Mouse (Mus musculus): ENCODE data around the gene Mpdz.

Mpdz gene

GRCm38 (mm10) chr4:81442078-81442981, at the start of gene Mpdz:
Gene Mpdz (minus strand): TSS chr4:81442815.
- peak; percentile 54 for DNase-seq

- DNase-seq: peak; percentile 64
Measured at GRCm38 (mm10) chr4:81490556-81490955, 47.9 kb upstream of the Mpdz start.

- DNase-seq: no peak
Measured at GRCm38 (mm10) chr4:81484603-81485002, 42.0 kb upstream of the Mpdz start.

GRCm38 (mm10) chr4:81483887-81484602, 41.4 kb upstream of the Mpdz start:
- DNase-seq: no peak

GRCm38 (mm10) chr4:81483159-81483558, 40.5 kb upstream of the Mpdz start:
- no peak for DNase-seq

- no peak for DNase-seq
Measured at GRCm38 (mm10) chr4:81466821-81467220, 24.2 kb upstream of the Mpdz start.

GRCm38 (mm10) chr4:81465172-81465571, 22.6 kb upstream of the Mpdz start:
- DNase-seq: no peak

GRCm38 (mm10) chr4:81462253-81462652, 19.6 kb upstream of the Mpdz start:
- peak; percentile 8 for DNase-seq

GRCm38 (mm10) chr4:81458921-81459320, 16.3 kb upstream of the Mpdz start:
- DNase-seq: no peak

GRCm38 (mm10) chr4:81453806-81454205, 11.2 kb upstream of the Mpdz start:
- no peak for DNase-seq

GRCm38 (mm10) chr4:81452183-81452582, 9.6 kb upstream of the Mpdz start:
- DNase-seq: no peak

GRCm38 (mm10) chr4:81449413-81449812, 6.8 kb upstream of the Mpdz start:
- no peak for DNase-seq

GRCm38 (mm10) chr4:81443566-81443965, 951 bp upstream of the Mpdz start:
- DNase-seq: no peak

GRCm38 (mm10) chr4:81433961-81434360, 8.7 kb downstream of the Mpdz start:
- no peak for DNase-seq

- DNase-seq: no peak
Measured at GRCm38 (mm10) chr4:81430826-81431225, 11.8 kb downstream of the Mpdz start.

GRCm38 (mm10) chr4:81430105-81430504, 12.5 kb downstream of the Mpdz start:
- DNase-seq: peak; percentile 3

- DNase-seq: peak; percentile 20
Measured at GRCm38 (mm10) chr4:81429670-81430069, 12.9 kb downstream of the Mpdz start.

- no peak for DNase-seq
Measured at GRCm38 (mm10) chr4:81423556-81423955, 19.1 kb downstream of the Mpdz start.

- DNase-seq: no peak
Measured at GRCm38 (mm10) chr4:81421621-81422020, 21.0 kb downstream of the Mpdz start.

- no peak for DNase-seq
Measured at GRCm38 (mm10) chr4:81415324-81416026, 27.1 kb downstream of the Mpdz start.

- no peak for DNase-seq
Measured at GRCm38 (mm10) chr4:81414684-81415323, 27.8 kb downstream of the Mpdz start.

- DNase-seq: no peak
Measured at GRCm38 (mm10) chr4:81396883-81397282, 45.7 kb downstream of the Mpdz start.

- no peak for DNase-seq
Measured at GRCm38 (mm10) chr4:81392869-81393268, 49.7 kb downstream of the Mpdz start.
